8 mouse cellular contexts compared by ENCODE assay signal in the genomic region with DNA sequence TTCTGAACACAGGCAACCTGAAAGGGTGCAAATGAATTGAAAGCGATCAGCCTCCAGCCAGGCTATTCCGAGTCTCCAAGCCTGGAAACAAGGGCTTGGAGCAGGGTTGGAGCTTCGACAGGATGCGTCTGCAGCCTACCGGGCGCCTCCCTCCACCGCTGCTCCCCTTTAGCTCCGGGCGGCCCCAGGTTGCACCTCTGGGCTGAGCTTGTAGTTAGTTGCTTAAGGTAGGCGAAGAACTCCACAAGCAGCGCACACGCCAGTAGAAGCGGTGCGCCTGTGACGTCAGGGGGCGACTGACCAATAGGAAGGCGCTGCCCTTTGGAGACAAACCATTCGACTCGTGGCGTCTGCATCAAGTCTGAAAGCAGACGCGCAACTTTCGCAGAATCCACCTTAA. TPM values are rescaled to one million over a fixed set of nuclear protein-coding genes. Genes with fewer than 3 reads are reported as not detected.
DNase-seq lines count a peak whose midpoint lies in the region; ATAC-seq and TF ChIP-seq lines count a peak whose summit lies in the region.
"Had no signal": no experiment of that assay in that cellular context is flagged by ENCODE, and none has a peak within 500 bp of the region (broad histone marks: within the 10 kb centered on the region; RNA-seq: fewer than 3 reads in every experiment).

No protein-coding gene starts in this region.

- peak; percentile 83 for ATAC-seq in embryonic facial prominence, embryonic 11.5 days (replicated peaks; ENCODE audit: insufficient number of reproducible peaks, low FRiP score, low TSS enrichment, low read depth)
- ATAC-seq in hindbrain, embryonic 14.5 days (ENCODE audit: low FRiP score): peak; percentile 72
- no peak for ATAC-seq in liver, embryonic 14.5 days (ENCODE audit: insufficient read depth)

- WGBS in thymus, adult 2 months: 9% methylated on average over 23 of the region's 23 CpGs
- under 1% methylated on average over 23 of the region's 23 CpGs for WGBS in embryonic facial prominence, embryonic 11.5 days
- WGBS in hindbrain, embryonic 14.5 days: under 1% methylated on average over 23 of the region's 23 CpGs
- WGBS in liver, embryonic 14.5 days (ENCODE audit: insufficient replicate concordance): under 1% methylated on average over 23 of the region's 23 CpGs
- WGBS in small intestine, adult 2 months: 4% methylated on average over 23 of the region's 23 CpGs

- H3K4me3 ChIP-seq in thymus, adult 2 months (ENCODE audit: control insufficient read depth, insufficient read depth, low read length): no peak overlapping the region
- peak overlapping the region; percentile 65 for H3K4me3 ChIP-seq in embryonic facial prominence, embryonic 11.5 days (ENCODE audit: low read depth, low read length)
- H3K4me3 ChIP-seq in hindbrain, embryonic 14.5 days (replicated peaks; ENCODE audit: low read length): peak overlapping the region; percentile 30
- no peak overlapping the region for H3K4me3 ChIP-seq in liver, embryonic 14.5 days (ENCODE audit: insufficient read depth in 1 of 2, low read depth in 2 of 2, low read length in 2 of 2)
- H3K4me3 ChIP-seq in small intestine, adult 2 months (ENCODE audit: low read depth, low read length): peak overlapping the region; percentile 33; the same call in 1 of the 2 replicates

- TF ChIP-seq POLR2A in thymus, adult 2 months (IDR thresholded peaks at IDR 0.05; ENCODE audit: control insufficient read depth, extremely low read depth, insufficient read depth, low read length, poor library complexity): no peak
- no peak for TF ChIP-seq POLR2A in small intestine, adult 2 months (IDR thresholded peaks at IDR 0.05; ENCODE audit: low read depth, low read length)

- TF ChIP-seq EP300 in liver, embryonic 14.5 days (IDR thresholded peaks at IDR 0.05; ENCODE audit: low read depth): no peak

- peak overlapping the region; percentile 0 for H3K9ac ChIP-seq in embryonic facial prominence, embryonic 11.5 days (replicated peaks; ENCODE audit: low read length)
- H3K9ac ChIP-seq in hindbrain, embryonic 14.5 days: no peak overlapping the region
- no peak overlapping the region for H3K9ac ChIP-seq in liver, embryonic 14.5 days (replicated peaks)

- H3K27me3 ChIP-seq in thymus, adult 2 months (ENCODE audit: control insufficient read depth, insufficient read depth, low read length): peaks cover 20% of the 10 kb centered on the region
- H3K27me3 ChIP-seq in embryonic facial prominence, embryonic 11.5 days (ENCODE audit: control insufficient read depth, insufficient read depth, low read length): peaks cover 39% of the 10 kb centered on the region
- H3K27me3 ChIP-seq in hindbrain, embryonic 14.5 days (ENCODE audit: control insufficient read depth, insufficient read depth, low read length): peaks cover 96% of the 10 kb centered on the region
- H3K27me3 ChIP-seq in liver, embryonic 14.5 days (ENCODE audit: control insufficient read depth, insufficient read depth, low read length): peaks cover 96% of the 10 kb centered on the region
- peaks cover 71% of the 10 kb centered on the region for H3K27me3 ChIP-seq in small intestine, adult 2 months (ENCODE audit: control insufficient read depth, insufficient read depth, low read length)

- H3K36me3 ChIP-seq in thymus, adult 2 months (ENCODE audit: control insufficient read depth, insufficient read depth, low read length): no peaks in the 10 kb centered on the region
- H3K36me3 ChIP-seq in embryonic facial prominence, embryonic 11.5 days (replicated peaks; ENCODE audit: control insufficient read depth, insufficient read depth, low read depth, low read length): no peaks in the 10 kb centered on the region
- no peaks in the 10 kb centered on the region for H3K36me3 ChIP-seq in hindbrain, embryonic 14.5 days (replicated peaks; ENCODE audit: control insufficient read depth, insufficient read depth)
- no peaks in the 10 kb centered on the region for H3K36me3 ChIP-seq in liver, embryonic 14.5 days (replicated peaks; ENCODE audit: control insufficient read depth, insufficient read depth, low read depth)
- H3K36me3 ChIP-seq in small intestine, adult 2 months (ENCODE audit: control insufficient read depth, insufficient read depth, low read length): no peaks in the 10 kb centered on the region

- H3K4me2 ChIP-seq in embryonic facial prominence, embryonic 11.5 days (ENCODE audit: low read depth, low read length): peak overlapping the region; percentile 37
- H3K4me2 ChIP-seq in hindbrain, embryonic 14.5 days (replicated peaks): peak overlapping the region; percentile 56
- H3K4me2 ChIP-seq in liver, embryonic 14.5 days (ENCODE audit: low read depth): peak overlapping the region; percentile 20; the same call in 1 of the 2 replicates

- no peak for TF ChIP-seq CTCF in thymus, adult 2 months (IDR thresholded peaks at IDR 0.05; ENCODE audit: borderline replicate concordance, control insufficient read depth, extremely low read depth, insufficient read depth, low read length, poor library complexity)
- TF ChIP-seq CTCF in liver, embryonic 14.5 days (IDR thresholded peaks at IDR 0.05; ENCODE audit: low read depth): no peak
- TF ChIP-seq CTCF in small intestine, adult 2 months (IDR thresholded peaks at IDR 0.05; ENCODE audit: extremely low read depth, insufficient read length, insufficient replicate concordance, low read depth, low read length): no peak

- H3K27ac ChIP-seq in thymus, adult 2 months (ENCODE audit: control insufficient read depth, insufficient read depth, low read length): no peak overlapping the region
- 0 out of 2 replicates have a peak overlapping the region, but pooled peaks have one; percentile 0 for H3K27ac ChIP-seq in embryonic facial prominence, embryonic 11.5 days (replicated peaks; ENCODE audit: low read depth, low read length)
- no peak overlapping the region for H3K27ac ChIP-seq in hindbrain, embryonic 14.5 days
- H3K27ac ChIP-seq in liver, embryonic 14.5 days: no peak overlapping the region
- H3K27ac ChIP-seq in small intestine, adult 2 months (ENCODE audit: insufficient read depth, low read depth, low read length): no peak overlapping the region

- peak; percentile 13 for DNase-seq in thymus, adult 2 months
- no peak for DNase-seq in thymus, postnatal 0 days (ENCODE audit: low spot score)
- DNase-seq in embryonic facial prominence, embryonic 11.5 days (ENCODE audit: low spot score): peak; percentile 96
- DNase-seq in hindbrain, embryonic 14.5 days (ENCODE audit: low spot score): no peak
- DNase-seq in liver, embryonic 14.5 days (ENCODE audit: low read depth in 3 of 3, low spot score in 3 of 3): no peak
- no peak for DNase-seq in gastrocnemius, postnatal 25 days

- H3K9me3 ChIP-seq in embryonic facial prominence, embryonic 11.5 days (replicated peaks; ENCODE audit: control insufficient read depth, low read length): no peaks in the 10 kb centered on the region
- no peaks in the 10 kb centered on the region for H3K9me3 ChIP-seq in hindbrain, embryonic 14.5 days (ENCODE audit: control insufficient read depth, low read length)
- H3K9me3 ChIP-seq in liver, embryonic 14.5 days (ENCODE audit: control insufficient read depth, low read length): no peaks in the 10 kb centered on the region

- H3K4me1 ChIP-seq in thymus, adult 2 months (replicated peaks; ENCODE audit: control insufficient read depth, insufficient read depth, low read length): no peaks in the 10 kb centered on the region
- H3K4me1 ChIP-seq in embryonic facial prominence, embryonic 11.5 days (ENCODE audit: control insufficient read depth, insufficient read depth, low read length): no peaks in the 10 kb centered on the region
- peaks cover 16% of the 10 kb centered on the region; the same call in 1 of the 2 replicates for H3K4me1 ChIP-seq in hindbrain, embryonic 14.5 days (replicated peaks; ENCODE audit: control insufficient read depth, insufficient read depth, low read length)
- no peaks in the 10 kb centered on the region for H3K4me1 ChIP-seq in liver, embryonic 14.5 days (replicated peaks; ENCODE audit: control insufficient read depth in 2 of 2, insufficient read depth in 2 of 2, low read length in 1 of 2)
- H3K4me1 ChIP-seq in small intestine, adult 2 months (ENCODE audit: control insufficient read depth, insufficient read depth, insufficient read length, low read length): peaks cover 7% of the 10 kb centered on the region; the same call in 1 of the 2 replicates

RNA-seq across cellular contexts. Expression of gene Dlx6, which starts 0.5 kb away (rescaled TPM):
- not detected in 2 replicates for polyA plus RNA-seq in thymus, adult 2 months (2012; rRNA removed)
- polyA plus RNA-seq in thymus, postnatal 0 days (2015; fragmentation: Nextera tagmentation; extraction: Ambion mirVana): not detected in 2 replicates
- 3.2 and 5.1 TPM in 2 replicates for polyA plus RNA-seq in embryonic facial prominence, embryonic 11.5 days (2014; fragmentation: Nextera tagmentation; extraction: Ambion mirVana)
- not detected in 2 replicates for polyA plus RNA-seq in hindbrain, embryonic 14.5 days (2014; fragmentation: Nextera tagmentation; extraction: Ambion mirVana)
- polyA plus RNA-seq in liver, embryonic 14.5 days (2012; rRNA removed): 0.01 TPM in 1 of 2 replicates, not detected in the other
- polyA plus RNA-seq in liver, embryonic 14.5 days (2014; fragmentation: Nextera tagmentation; extraction: Ambion mirVana): not detected in 2 replicates
- polyA plus RNA-seq in small intestine, adult 2 months (2012; rRNA removed): not detected in 2 replicates
- not detected for total RNA-seq in gastrocnemius, postnatal 25 days (2021)
- polyA plus RNA-seq: gonadal fat pad, adult 2 months had no signal

RNA-seq across cellular contexts. Expression of gene Dlx5, which starts 19.3 kb away (rescaled TPM):
- polyA plus RNA-seq in thymus, adult 2 months (2012; rRNA removed): 0.41 and 0.71 TPM in 2 replicates
- polyA plus RNA-seq in thymus, postnatal 0 days (2015; fragmentation: Nextera tagmentation; extraction: Ambion mirVana): 0.23 and 0.50 TPM in 2 replicates
- polyA plus RNA-seq in embryonic facial prominence, embryonic 11.5 days (2014; fragmentation: Nextera tagmentation; extraction: Ambion mirVana): 54.5 and 63.8 TPM in 2 replicates
- not detected in 2 replicates for polyA plus RNA-seq in hindbrain, embryonic 14.5 days (2014; fragmentation: Nextera tagmentation; extraction: Ambion mirVana)
- polyA plus RNA-seq in liver, embryonic 14.5 days (2012; rRNA removed): 0.03 TPM in 1 of 2 replicates, not detected in the other
- polyA plus RNA-seq in liver, embryonic 14.5 days (2014; fragmentation: Nextera tagmentation; extraction: Ambion mirVana): not detected in 2 replicates
- 0.11 TPM in 1 of 2 replicates, not detected in the other for polyA plus RNA-seq in small intestine, adult 2 months (2012; rRNA removed)
- total RNA-seq in gastrocnemius, postnatal 25 days (2021): not detected

Comparison
In these comparisons a context has a peak if more than half of its experiments do, and no peak if none do; other contexts are left out.
1. DNase-seq: peak in thymus, adult 2 months (single experiment) and embryonic facial prominence, embryonic 11.5 days (single experiment); none in thymus, postnatal 0 days (single experiment), hindbrain, embryonic 14.5 days (single experiment), liver, embryonic 14.5 days (0 of 3) and gastrocnemius, postnatal 25 days (single experiment).
2. H3K4me3 ChIP-seq: peak in embryonic facial prominence, embryonic 11.5 days (single experiment), hindbrain, embryonic 14.5 days (single experiment) and small intestine, adult 2 months (single experiment); none in thymus, adult 2 months (single experiment) and liver, embryonic 14.5 days (0 of 2).
3. RNA of gene Dlx5, which starts 19.3 kb away (polyA plus RNA-seq): 54.5 to 63.8 TPM in embryonic facial prominence, embryonic 11.5 days; 0.41 to 0.71 TPM in thymus, adult 2 months, 0.23 to 0.50 TPM in thymus, postnatal 0 days, not detected in hindbrain, embryonic 14.5 days, 0.03 TPM in liver, embryonic 14.5 days and 0.11 TPM in small intestine, adult 2 months; every median in the first group is over 10 times any median in the second.
4. Peak in every context shown above with its lines, with median percentiles within 50 percentile points of each other: H3K4me2 ChIP-seq.